Mouse (Mus musculus) adrenal gland (tissue): ENCODE measurements at regions not wholly inside any gene's neighbourhood (a gene's known extent, or its start where the extent isn't known, plus 50 kb on each side); places are given as distances from the start of the nearest gene placed in this dataset.
"Not testable (repeated sequence)": the region's sequence is repeated elsewhere in the genome, so short reads cannot be mapped to it uniquely, and the experiment has no call there.

Experiments used
- intact Hi-C: fragments of 180-260 bp; cut with DNase I; formaldehyde crosslinking; loops from one replicate; pipeline ENCODE4 v1.15.1; 2025

- intact Hi-C loops = no loop called here
These were observed 57.3 kb upstream of the Slc1a3 start for GRCm38 (mm10) chr15:8767624-8768571.

GRCm38 (mm10) chr15:8766208-8766607 is 55.6 kb upstream of the Slc1a3 start:
- intact Hi-C loops = not testable (repeated sequence)

GRCm38 (mm10) chr15:8761741-8762271 is 51.2 kb upstream of the Slc1a3 start:
- intact Hi-C loops = no loop called here

GRCm38 (mm10) chr15:8761132-8761531 is 50.6 kb upstream of the Slc1a3 start:
- intact Hi-C loops = no loop called here
